Mouse (Mus musculus) megakaryocyte, embryonic 14.5 days (primary cell): ENCODE measurements around the gene Tmem101. TPM values are rescaled to one million over a fixed set of nuclear protein-coding genes. Genes with fewer than 3 reads are reported as not detected.
"Not testable (repeated sequence)": the region's sequence is repeated elsewhere in the genome, so short reads cannot be mapped to it uniquely, and the experiment has no call there.

Experiments used
- H3K27me3 ChIP-seq: replicated peaks from 2 replicates; pipeline ENCODE3; 2012; ENCODE audit warnings: inconsistent platforms
- H3K36me3 ChIP-seq: replicated peaks from 2 replicates; pipeline ENCODE3; 2012; ENCODE audit warnings: low read length, inconsistent platforms, mixed read lengths
- H3K4me1 ChIP-seq: 2 replicates; pipeline ENCODE4 v1.6.1; 2012; ENCODE audit warnings: inconsistent platforms
- H3K4me3 ChIP-seq: replicated peaks from 2 replicates; pipeline ENCODE3; 2012; ENCODE audit warnings: moderate library complexity, mild to moderate bottlenecking, inconsistent platforms
- H3K9me3 ChIP-seq: 2 replicates; pipeline ENCODE4 v1.6.1; 2012; ENCODE audit warnings: inconsistent platforms
- FLI1 ChIP-seq: IDR thresholded peaks from 2 replicates; pipeline ENCODE4 v1.6.1; 2012; ENCODE audit warnings: low read length, inconsistent platforms, mixed read lengths
- GATA1 ChIP-seq: IDR thresholded peaks from 3 replicates; pipeline ENCODE4 v1.6.1; 2012; ENCODE audit warnings: mixed read lengths, low read length, inconsistent platforms, borderline replicate concordance
- polyA plus RNA-seq: library from polyadenylated mRNA; stranded (reverse); fragments of >175 nt; gene quantifications from 2 replicates; pipeline ENCODE4 v1.2.3, GENCODE M21; 2012; ENCODE audit warnings: low replicate concordance; ENCODE audit not compliant: insufficient read depth

The Tmem101 gene
- polyA plus RNA-seq, 1 experiment: 13.5 TPM

- H3K36me3 ChIP-seq: peaks cover 21% of the 10 kb centered on the region
- peaks cover 62% of the 10 kb centered on the region for H3K4me1 ChIP-seq
- no peak overlapping the region for H3K4me3 ChIP-seq
- no peaks in the 10 kb centered on the region for H3K9me3 ChIP-seq
- H3K27me3 ChIP-seq: no peaks in the 10 kb centered on the region
- TF ChIP-seq FLI1 (no peak), GATA1 (no peak)
These were observed 30.0 kb upstream of the Tmem101 start for GRCm38 (mm10) chr11:102186235-102186634.

- Histone ChIP-seq H3K27me3 (no peaks in the 10 kb centered on the region), H3K4me3 (peak overlapping the region; percentile 97), H3K36me3 (peaks cover 27% of the 10 kb centered on the region), H3K9me3 (no peaks in the 10 kb centered on the region), H3K4me1 (peaks cover 62% of the 10 kb centered on the region)
- TF ChIP-seq GATA1 (no peak), FLI1 (no peak)
These were observed 29.5 kb upstream of the Tmem101 start for GRCm38 (mm10) chr11:102185677-102186076.

GRCm38 (mm10) chr11:102184646-102185495 lies 28.7 kb upstream of the Tmem101 start, which contains the start of gene Lsm12:
Gene Lsm12, minus strand, starts transcription at chr11:102185296.
- peaks cover 35% of the 10 kb centered on the region for H3K36me3 ChIP-seq
- no peaks in the 10 kb centered on the region for H3K27me3 ChIP-seq
- TF ChIP-seq GATA1 (no peak), FLI1 (no peak)
- H3K9me3 ChIP-seq: no peaks in the 10 kb centered on the region
- peaks cover 65% of the 10 kb centered on the region for H3K4me1 ChIP-seq
- H3K4me3 ChIP-seq: peak within 1 kb of the TSS; percentile 97

- TF ChIP-seq FLI1 (no peak), GATA1 (no peak)
These were observed 28.0 kb upstream of the Tmem101 start for GRCm38 (mm10) chr11:102184253-102184645.

GRCm38 (mm10) chr11:102179836-102180235 lies 23.6 kb upstream of the Tmem101 start:
- Histone ChIP-seq H3K4me3 (no peak overlapping the region), H3K27me3 (no peaks in the 10 kb centered on the region), H3K36me3 (peaks cover 80% of the 10 kb centered on the region), H3K9me3 (no peaks in the 10 kb centered on the region), H3K4me1 (peaks cover 75% of the 10 kb centered on the region)
- TF ChIP-seq FLI1 (no peak), GATA1 (no peak)

More at GRCm38 (mm10) chr11:102184253-102184645, 28.0 kb upstream of the Tmem101 start:
- peak overlapping the region; percentile 97 for H3K4me3 ChIP-seq
- H3K9me3 ChIP-seq: no peaks in the 10 kb centered on the region
- H3K27me3 ChIP-seq: no peaks in the 10 kb centered on the region
- peaks cover 41% of the 10 kb centered on the region for H3K36me3 ChIP-seq
- H3K4me1 ChIP-seq: peaks cover 64% of the 10 kb centered on the region

- no peaks in the 10 kb centered on the region for H3K27me3 ChIP-seq
- H3K36me3 ChIP-seq: peaks cover 96% of the 10 kb centered on the region
- no peaks in the 10 kb centered on the region for H3K9me3 ChIP-seq
- TF ChIP-seq FLI1 (no peak), GATA1 (no peak)
- peak overlapping the region; percentile 54 for H3K4me3 ChIP-seq
- H3K4me1 ChIP-seq: peaks cover 79% of the 10 kb centered on the region
These were observed 12.5 kb upstream of the Tmem101 start for GRCm38 (mm10) chr11:102168689-102169088.

GRCm38 (mm10) chr11:102167539-102167938 lies 11.3 kb upstream of the Tmem101 start:
- Histone ChIP-seq H3K4me3 (peak overlapping the region; percentile 93), H3K27me3 (no peaks in the 10 kb centered on the region), H3K9me3 (no peaks in the 10 kb centered on the region), H3K36me3 (peaks cover 97% of the 10 kb centered on the region), H3K4me1 (peaks cover 84% of the 10 kb centered on the region)
- TF ChIP-seq GATA1 (no peak), FLI1 (no peak)

GRCm38 (mm10) chr11:102165971-102166722 lies 9.9 kb upstream of the Tmem101 start:
- TF ChIP-seq GATA1 (no peak), FLI1 (no peak)
- H3K27me3 ChIP-seq: no peaks in the 10 kb centered on the region
- peak overlapping the region; percentile 93 for H3K4me3 ChIP-seq
- H3K4me1 ChIP-seq: peaks cover 84% of the 10 kb centered on the region
- H3K36me3 ChIP-seq: peaks cover 98% of the 10 kb centered on the region
- no peaks in the 10 kb centered on the region for H3K9me3 ChIP-seq

GRCm38 (mm10) chr11:102159781-102160180 lies 3.6 kb upstream of the Tmem101 start:
- no peak for TF ChIP-seq FLI1
- no peak for TF ChIP-seq GATA1
- Histone ChIP-seq H3K9me3 (no peaks in the 10 kb centered on the region), H3K27me3 (no peaks in the 10 kb centered on the region), H3K4me1 (peaks cover 52% of the 10 kb centered on the region), H3K36me3 (peaks cover 42% of the 10 kb centered on the region), H3K4me3 (no peak overlapping the region)

GRCm38 (mm10) chr11:102158024-102158423 lies 1.8 kb upstream of the Tmem101 start:
- H3K4me1 ChIP-seq: peaks cover 45% of the 10 kb centered on the region
- H3K9me3 ChIP-seq, H3K4me3 ChIP-seq, H3K27me3 ChIP-seq: not testable (repeated sequence)
- H3K36me3 ChIP-seq: peaks cover 43% of the 10 kb centered on the region
